Mouse (Mus musculus) right cerebral cortex, postnatal 25 days (tissue): ENCODE data around the gene Slc30a3.

ENCODE experiments used
- DNase-seq: peaks from one replicate; pipeline ENCODE4 v3.0.0; 2022

Slc30a3 gene

DNA sequence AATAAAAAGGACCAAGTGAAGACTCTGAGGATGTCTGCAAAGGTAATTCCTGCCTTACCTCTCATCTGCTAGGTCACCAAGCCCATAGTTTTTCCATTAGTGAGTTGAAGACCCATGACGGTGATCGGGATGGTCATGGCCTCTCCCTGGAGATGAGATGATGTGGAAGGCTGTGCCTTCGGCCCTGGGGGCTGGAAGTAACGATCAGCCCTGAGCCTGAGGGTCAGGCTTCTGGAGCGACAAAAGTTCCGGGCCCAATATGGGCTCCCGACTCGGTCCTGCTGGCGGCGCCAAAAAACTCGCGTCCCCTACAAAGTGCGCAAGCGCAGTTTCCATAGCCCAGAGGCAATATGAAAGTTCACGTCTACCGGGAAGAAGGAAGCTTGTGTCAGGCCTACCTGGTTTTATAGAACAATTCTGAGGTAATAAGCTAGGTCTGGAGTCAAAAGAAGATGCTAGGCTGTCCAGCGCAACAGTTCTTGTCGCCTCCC is at the start of gene Slc30a3:
Gene Slc30a3, minus strand, starts transcription at position 238 of the 491 bp plus-strand sequence.
- DNase-seq = no peak

DNA sequence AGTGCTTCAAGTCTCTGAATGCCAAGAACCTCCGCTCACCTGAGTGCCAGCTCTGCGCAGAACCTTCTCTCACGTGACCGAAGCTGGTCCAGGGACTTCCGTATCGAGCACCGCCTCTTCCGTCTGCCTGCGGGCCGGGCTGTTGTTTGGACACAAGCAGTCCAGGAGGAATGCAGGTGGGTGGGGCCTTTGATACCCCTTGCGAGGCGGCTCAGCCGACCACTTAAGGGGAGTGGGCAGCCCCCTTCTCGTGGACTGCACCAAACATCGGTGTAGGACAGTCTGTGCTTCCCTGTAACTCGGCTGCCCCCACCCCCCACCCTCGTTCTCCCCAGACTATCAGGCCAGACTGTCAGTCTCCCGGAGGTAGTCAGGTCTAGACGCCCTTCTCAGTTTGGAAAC is 46.1 kb upstream of the Slc30a3 start, which contains the start of gene Mpv17:
Gene Mpv17, minus strand, starts transcription at position 100 of the 402 bp plus-strand sequence.
- DNase-seq = peak; percentile 84

DNA sequence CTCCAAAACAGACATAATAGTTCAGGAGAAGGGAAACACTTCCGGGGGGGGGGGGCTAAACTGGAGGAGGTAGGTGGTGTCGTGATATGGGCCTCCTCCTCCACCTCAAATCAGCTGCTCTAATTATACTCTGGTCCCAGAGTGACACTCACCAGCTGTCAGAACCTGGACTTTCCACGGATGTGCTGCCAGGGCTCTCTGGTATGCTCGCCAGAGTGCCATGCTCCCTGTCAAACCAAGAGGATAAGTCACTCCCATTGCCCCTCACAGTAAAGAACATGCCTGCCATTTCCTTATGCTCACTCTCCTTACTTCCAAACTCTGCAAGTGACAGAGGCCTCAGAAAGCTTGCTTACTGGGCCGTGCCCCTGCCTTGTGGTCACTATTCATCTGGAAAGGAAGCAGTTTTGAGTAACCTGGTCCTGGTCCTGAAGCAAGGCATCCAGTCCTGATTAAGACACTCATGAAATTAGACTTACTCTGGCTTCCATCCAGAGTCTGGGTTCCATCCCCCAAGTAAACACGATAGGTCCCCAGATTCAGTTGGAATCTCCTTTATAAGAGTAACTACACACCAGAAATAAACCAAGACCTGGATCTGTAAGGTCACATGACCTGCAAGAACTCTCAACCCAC is 45.6 kb upstream of the Slc30a3 start:
- DNase-seq = no peak

DNA sequence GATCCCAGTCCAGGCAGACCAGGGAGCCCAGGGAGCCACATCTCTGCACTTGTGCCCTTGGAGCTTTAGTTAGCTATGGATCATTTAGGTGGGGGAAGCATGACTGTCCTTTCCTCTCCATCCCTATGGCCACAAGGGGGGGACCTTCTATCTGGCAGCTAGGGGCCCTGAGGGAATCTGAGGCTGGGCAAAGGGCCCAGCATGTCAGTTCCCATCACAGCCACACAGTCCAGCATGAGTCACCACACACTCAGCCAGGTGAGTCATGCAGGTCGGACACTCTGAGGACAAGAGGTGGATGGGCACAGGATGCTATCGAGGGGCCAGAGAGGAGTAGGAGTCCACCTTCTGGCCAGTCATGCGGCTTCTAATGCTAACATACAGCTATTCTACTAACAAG is 43.7 kb upstream of the Slc30a3 start:
- DNase-seq = no peak

DNA sequence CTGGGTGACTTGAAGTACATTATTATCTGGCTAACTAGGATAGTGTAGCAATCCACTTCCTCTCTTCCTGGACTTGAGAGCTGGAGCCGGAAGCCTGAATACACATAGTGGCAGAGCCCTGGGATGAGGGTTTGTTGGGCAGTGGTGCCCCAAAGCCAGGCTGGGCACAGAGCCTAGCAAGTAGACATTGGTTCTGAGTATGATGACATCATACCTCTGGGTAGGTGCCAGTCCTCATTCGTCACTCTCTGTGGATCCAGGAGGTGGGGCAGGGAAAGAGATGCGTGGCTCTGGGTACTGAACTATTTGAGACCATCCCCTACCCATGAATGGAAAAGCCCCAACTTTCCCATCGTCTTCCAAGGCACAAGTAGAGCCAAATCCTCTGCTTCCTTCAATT is 41.7 kb upstream of the Slc30a3 start:
- DNase-seq = no peak

DNA sequence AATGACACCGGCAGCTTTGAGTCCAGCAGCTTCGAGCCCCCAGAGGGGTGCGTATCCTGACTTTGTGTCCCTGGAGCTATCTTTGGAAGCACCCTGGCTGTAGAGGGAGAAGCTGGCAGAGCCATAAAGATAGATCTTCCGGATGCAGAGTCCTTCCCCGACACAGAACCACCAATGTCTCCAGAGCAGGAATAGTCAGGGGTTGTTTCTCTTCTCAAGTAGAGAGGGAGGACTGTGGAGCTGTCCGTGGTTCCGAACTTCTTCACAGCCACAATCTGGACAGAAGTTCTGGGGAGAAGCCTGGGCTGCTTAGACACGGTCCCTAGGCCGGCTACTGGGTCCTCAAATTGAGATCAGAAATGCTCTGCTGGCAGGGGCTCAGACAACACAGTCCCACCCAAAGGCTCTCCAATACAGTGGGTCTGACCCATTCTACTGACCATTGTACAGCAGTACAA is 31.0 kb upstream of the Slc30a3 start:
- DNase-seq = no peak

DNA sequence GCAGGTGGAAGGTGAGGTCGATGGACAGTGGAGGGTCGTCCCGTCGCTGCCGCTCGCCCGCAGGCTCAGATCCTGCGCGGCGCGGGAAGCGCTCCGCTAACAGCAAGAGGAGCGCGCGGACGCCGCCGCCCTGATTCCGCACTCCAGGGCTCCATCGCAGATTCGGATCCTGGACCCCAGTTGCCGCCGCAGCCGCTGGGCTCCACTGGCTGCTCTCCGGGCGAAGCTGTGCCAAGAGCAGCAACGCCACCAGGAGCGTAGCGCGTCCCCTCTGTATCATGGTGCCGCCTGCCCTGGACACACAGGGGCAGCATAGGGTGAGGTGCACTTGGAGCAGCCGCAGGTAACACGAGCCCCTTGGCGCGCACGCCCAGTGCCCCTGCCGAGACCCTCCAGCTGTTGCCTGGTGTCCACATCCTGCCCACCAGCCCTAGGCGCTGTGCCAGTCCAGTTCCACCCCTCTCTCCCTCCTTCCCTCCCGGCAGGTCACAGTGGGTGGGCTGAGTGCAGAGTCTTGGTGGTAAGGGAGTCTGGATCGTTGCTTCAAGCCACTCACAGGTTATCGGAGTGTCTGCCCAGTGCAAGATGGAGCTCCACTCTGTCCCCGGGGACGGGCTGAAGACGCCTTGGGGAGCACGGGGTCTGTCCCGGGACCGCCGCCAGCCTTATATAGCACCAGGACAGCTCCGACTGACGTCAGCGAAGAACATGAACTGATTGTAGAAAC is 30.4 kb upstream of the Slc30a3 start, which contains the start of gene Ucn:
Gene Ucn, minus strand, starts transcription at position 589 of the 727 bp plus-strand sequence.
- no peak for DNase-seq

DNA sequence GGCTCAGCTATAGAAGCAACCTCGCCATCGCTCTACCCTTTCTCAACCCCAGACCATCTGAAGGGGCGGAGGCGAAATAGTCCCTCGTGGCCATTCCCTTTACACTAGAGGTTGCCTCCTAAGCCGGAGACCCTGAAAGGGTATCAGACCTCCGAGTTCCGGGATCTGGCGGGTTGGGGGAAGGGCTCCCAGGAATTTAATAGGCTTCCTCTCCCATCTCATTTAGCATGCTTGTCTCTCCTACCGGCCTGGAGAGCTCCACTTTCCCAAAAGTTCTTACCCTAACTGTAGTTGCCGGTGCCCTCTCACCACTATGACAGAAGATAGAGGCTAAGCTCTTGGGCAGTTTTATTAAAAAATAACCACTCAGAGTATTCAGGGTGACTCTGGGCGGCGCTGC is 29.6 kb upstream of the Slc30a3 start:
- no peak for DNase-seq

DNA sequence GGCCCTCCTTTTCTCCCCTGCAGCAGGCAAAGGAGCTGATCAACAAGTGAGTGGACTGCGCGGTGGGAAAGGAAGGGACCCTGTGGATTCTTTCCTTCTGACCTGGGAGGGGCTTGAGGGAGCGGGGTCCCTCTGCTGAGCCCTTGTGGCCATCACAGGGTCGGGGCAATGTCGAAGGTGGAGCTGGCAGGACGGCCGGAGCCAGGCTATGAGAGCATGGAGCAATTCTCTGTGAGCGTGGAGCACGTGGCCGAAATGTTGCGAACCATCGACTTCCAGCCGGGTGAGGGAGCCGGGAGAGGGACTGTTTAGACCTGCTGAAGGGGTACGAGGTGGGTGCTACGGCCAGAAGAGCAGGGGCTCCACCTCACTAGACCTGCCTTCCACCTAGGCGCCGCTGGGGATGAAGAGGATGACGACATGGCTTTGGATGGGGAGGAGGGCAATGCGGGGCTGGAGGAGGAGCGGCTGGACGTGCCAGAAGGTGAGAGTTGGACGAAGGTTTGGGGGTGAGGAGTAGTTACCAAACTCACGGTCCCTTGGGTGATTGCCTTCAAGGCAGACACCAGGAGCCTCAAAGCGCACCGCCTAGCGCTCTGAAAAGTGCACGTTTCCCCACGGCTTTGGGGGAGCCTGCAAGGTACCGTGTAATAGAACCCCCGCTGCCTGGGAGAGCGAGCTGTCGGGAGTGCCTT is 28.8 kb upstream of the Slc30a3 start:
- no peak for DNase-seq

DNA sequence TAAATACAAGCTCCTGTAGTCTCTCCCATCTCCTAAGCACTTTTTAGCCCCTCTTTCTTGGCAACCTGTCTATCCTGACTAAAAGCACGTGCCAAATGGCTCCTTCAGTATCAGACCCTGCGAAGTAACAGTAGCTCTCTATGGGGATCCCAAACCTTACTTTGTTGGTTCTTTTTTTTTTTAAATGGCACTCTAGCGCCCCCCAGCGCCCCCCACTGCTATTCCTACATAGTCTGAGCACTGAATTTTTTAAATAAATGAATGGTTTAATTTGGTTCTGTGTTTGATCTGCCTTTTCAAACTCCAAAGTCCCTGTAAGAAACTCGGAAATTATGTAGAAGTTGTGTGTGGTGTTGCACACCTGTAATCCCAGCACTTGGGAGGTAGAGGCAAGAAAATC is 18.0 kb upstream of the Slc30a3 start:
- DNase-seq = no peak

DNA sequence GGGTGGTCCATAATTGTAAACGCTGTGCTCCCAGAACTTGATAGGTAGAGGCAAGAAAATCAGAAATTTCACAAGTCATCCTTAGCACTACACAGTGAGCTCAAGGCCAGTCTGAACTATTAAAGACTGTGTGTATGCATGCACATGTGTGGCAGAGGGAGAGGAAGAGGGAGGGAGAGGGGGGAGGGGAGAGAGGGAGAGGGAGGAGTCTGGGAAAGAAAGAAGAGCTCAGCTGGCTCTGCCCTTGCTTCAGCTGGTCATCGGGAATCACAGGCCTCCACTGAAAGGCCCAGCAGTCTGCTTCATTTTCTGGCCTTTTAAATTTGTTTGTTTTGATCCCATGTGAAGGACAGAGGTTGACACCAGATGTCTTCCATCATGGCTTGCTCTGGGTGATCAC is 15.4 kb upstream of the Slc30a3 start:
- no peak for DNase-seq

DNA sequence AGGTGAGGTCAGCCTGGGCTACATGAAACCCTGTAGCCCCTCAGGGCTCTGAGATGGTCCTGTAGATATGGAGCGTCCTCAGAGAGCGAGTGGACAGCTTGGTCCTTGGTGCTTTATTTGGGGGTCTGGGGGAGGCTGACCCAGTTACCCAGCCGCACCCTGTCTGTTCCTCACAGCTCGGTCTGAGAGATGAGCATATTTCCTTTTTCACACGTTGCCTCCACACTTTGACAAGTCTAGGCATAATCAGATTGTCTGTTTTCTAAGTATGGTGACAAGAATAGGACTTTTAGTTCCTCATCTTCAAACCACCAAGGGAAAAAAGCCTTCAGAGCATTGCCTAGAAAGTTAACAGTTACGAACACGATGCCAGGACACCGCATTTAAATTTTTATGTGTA is 13.1 kb upstream of the Slc30a3 start:
- DNase-seq = peak; percentile 35

DNA sequence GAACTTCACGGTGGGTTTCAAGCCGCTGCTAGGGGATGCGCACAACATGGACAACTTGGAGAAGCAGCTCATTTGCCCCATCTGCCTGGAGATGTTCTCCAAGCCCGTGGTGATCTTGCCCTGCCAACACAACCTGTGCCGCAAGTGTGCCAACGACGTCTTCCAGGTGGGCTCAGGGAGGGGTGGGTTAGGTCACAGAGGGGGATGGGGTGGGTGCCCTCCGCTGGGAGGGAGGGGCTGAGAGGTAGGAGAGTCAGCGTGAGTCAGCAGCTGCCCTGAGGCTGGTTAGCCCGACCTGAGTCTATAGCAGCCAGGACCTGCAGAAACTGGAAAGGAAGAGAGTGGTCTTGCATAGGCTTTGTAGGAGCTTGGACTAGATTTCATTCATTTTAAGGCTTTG is 8.9 kb upstream of the Slc30a3 start:
- DNase-seq = no peak

DNA sequence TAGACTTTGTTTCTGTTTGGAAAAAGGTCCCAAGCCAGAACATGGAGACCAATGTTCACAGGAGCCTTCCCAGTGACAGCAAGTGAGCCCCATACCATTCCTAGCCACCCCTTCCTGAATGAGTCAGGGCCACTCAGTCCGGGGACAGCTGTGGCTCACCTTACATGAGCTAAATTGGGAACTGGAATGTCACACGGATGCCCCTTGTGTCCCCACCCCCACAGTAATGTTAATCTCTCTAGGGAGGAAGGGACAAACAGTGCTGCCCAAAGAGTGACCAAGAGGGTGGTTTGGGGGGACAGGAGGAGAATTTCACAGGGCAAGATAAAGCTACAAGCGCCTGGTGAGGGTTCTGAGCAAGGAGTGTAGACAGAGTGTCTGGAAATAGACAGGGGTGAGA is 8.3 kb upstream of the Slc30a3 start, which contains the start of gene Trim54:
Gene Trim54, plus strand, starts transcription at position 359 of the 400 bp plus-strand sequence.
- DNase-seq = no peak

DNA sequence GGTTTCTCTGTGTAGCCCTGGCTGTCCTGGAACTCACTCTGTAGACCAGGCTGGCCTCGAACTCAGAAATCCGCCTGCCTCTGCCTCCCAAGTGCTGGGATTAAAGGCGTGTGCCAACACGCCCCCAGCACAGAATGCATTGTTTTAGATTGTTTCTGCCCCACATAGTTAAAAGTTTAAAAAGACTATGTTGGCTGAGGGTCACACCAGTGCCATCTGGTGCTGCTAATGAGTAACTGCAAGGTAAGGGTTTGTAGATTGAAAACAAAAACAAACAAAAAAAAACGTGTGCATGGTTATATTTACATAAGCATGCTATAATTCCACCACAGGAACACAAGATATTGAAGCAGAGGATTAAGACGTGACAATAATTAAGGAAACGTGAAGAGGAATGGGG is 2.7 kb upstream of the Slc30a3 start:
- DNase-seq = no peak

DNA sequence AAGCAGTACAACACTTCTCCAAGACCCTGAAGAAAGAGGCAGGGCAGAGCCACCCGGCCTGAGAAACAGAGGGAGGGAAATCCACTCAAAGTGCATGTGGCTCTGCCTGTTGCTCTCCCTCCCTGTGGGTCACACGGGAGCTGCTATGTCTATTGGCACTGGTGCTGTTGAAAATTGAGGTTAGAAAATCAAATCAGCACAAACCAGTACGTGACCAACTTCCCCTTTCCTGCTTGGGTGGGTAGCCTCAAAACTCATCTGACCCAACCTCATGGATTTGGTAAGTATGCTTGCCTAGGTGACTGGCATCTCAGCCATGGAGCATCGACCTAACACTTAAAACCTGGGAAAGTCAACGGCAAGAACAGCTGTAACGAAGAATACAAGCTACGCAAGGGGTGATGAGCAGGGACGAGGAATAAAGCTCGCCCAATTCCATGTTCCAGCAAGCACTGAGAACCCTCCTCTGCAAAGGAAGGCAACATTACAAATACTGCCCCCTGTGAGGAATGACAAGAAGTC is 2.2 kb downstream of the Slc30a3 start, which contains the start of gene Dnajc5g:
Gene Dnajc5g, plus strand, starts transcription at position 472 of the 522 bp plus-strand sequence.
- no peak for DNase-seq

DNA sequence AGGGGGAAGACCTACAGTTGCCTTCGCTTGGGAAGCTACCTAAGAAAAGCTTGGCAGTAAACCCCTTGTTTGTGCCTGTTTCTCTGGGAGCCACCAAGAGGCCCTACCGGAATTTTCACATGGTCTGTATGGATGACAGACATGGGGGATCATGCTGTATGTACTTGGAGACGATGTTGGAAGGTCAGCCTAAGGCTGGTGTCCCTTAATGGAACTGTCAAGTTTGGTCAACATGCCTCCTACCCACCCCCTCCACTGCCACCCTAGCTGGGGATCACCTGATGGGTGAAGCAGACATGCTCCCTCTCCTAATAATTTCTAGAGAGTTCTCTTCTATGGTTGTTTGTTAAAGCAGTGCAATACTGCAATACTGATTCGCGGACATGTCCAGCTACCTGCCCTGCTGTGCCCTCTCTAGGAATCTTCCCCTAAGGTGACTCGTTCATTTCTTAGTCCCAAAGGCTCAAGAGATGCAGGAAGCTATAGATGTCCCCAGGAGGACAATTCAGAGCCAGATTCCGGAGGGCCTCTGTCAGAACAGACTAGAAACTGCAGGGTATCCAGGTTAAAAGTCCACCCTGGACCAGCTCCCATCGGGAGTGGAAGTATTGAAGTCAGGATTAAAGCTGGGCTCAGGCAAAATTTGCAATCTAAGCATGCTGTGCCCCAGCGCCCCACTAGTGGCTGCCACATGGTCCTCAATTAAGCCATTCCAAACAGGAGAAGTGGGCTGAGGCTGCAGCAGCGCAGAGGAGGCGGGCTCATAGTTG is 12.1 kb downstream of the Slc30a3 start:
- no peak for DNase-seq

DNA sequence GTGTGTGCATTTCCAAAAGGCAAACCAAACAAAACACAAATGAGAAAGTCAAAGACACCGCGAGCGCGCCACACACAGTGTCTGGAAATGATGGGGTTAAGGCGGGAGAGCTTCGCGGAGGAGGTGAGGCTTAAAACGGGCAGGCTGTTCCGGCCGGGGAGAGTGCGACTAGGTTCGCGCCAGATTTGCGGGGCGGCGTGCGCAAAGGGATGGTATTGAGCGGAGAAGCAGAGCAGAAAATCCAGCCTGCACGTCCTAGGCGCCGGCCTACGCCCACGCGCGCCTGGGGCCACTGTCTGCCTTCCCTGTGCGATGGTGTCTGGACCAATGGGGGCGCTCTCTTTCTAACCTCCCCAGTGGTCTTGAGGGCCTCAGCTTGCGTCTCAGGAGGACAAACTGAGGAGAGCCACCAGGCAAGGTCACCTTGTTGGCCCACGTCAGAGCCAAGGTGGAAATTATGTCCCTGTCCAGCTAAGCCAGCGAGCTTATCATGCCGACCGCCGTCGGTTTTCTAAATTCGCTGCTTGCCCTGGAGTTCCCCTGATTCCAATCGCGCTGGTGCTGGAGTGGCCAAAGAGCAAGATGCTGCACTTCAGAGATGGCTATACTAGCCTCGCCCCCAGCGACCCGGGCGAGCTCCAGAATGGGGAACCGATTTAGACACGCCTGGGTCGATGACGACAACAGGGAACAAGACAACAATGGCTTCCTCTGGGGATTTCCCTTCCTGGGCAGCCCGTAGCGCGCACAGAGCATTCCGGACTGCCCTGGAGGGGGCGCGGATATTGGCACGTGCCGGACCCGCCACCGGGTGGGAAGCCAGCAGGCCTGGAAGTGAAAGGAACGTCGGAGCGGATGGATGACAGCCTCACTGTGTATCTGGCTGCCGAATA is 13.0 kb downstream of the Slc30a3 start:
- DNase-seq = peak; percentile 60

DNA sequence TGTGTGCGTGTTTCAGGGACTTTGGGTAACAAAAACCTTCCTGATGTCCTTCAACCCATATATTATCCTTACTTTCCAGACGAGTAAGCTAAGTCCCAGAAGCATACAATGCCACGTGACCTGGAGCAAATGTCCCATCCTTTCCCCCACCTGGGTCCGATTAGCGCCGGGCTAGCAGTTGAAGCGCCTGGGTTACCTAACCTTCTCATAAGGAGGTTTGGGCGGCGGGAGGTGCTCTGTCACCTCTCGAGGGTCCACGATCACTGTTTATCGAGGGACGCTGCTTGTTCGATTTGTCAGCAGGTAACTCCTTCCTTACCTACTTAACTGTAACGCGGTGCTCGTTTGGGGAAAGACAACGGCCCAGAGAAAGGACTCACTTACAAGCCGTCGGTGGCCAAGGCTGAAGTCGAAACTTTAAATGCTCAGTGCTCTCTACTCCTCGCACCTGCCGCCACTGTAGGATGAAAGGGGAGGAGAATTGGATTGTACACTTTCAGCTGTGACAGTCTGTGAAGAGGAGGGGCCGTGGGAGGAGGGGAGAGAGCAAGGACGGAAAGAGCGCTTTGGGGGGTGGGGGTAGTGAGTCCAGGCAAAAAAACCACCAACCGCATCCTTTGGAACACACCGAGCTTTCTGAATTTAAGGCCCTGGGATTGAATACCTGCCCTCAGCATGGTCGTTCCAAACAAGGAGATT is 13.8 kb downstream of the Slc30a3 start:
- DNase-seq = no peak
